Mouse (Mus musculus): ENCODE results near the gene Eif4a2. TPM values are rescaled to one million over a fixed set of nuclear protein-coding genes. Genes with fewer than 3 reads are reported as not detected.
A peak's percentile ranks its signal among the peaks of the same experiment; 100 is the strongest.

Eif4a2 gene
- polyA plus RNA-seq, 1 experiment from 2014 or later, result 352 TPM

GRCm38 (mm10) chr16:23102340-23103037, 4.8 kb upstream of the Eif4a2 start:
- H3K9me3 ChIP-seq (ENCODE audit: control insufficient read depth, low read length), result no peaks in the 10 kb centered on the region
- H3K4me2 ChIP-seq (replicated peaks), result peak overlapping the region; percentile 44
- ATAC-seq (ENCODE audit: low FRiP score), result no peak
- H3K36me3 ChIP-seq (replicated peaks; ENCODE audit: control insufficient read depth, insufficient read depth), result no peaks in the 10 kb centered on the region
- H3K4me1 ChIP-seq (replicated peaks; ENCODE audit: control insufficient read depth, insufficient read depth, low read length), result no peaks in the 10 kb centered on the region; the same call in none of the 2 replicates
- peak overlapping the region; percentile 28; the same call in 1 of the 2 replicates for H3K9ac ChIP-seq
- 16% methylated on average over 15 of the region's 15 CpGs for WGBS
- no peak overlapping the region for H3K27ac ChIP-seq
- peak overlapping the region; percentile 13 for H3K4me3 ChIP-seq (replicated peaks; ENCODE audit: low read length)
- no peak for DNase-seq (ENCODE audit: low spot score)
- peaks cover 22% of the 10 kb centered on the region for H3K27me3 ChIP-seq (ENCODE audit: control insufficient read depth, insufficient read depth, low read length)

DNA sequence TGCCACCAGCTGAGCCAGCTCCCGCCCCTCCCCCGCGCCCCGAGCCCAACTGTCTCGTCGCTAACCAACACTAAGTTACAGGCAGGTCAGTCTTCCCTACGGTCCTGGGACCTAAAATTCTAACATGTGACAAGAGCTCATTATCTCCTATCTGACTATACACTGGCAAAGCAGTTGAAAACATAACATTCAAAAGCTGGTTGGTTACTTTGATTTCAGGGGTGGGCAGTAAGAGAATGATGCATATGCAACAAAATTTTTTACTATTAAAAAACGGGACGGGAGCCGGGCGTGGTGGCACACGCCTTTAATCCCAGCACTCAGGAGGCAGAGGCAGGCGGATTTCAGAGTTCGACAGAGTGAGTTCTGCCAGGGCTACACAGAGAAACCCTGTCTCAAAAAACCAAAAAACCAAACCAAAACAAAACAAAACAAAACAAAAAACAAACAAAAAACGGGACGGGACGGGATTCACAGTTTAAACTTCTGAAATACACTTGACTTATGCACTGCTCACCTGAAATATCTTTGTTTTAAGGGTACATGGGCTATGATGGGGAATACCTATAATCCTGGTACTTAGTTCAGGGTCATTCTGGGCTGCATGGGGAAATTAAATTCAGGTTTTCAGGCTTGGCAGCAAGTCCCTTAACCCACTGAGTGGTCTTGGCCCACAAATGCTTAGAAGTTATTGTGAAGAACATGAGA, 4.1 kb upstream of the Eif4a2 start:
- peak overlapping the region; percentile 13; the same call in 1 of the 2 replicates for H3K4me3 ChIP-seq (replicated peaks; ENCODE audit: low read length)
- DNase-seq (ENCODE audit: low spot score) (no peak), ATAC-seq (ENCODE audit: low FRiP score) (no peak)
- H3K9ac ChIP-seq, result peak overlapping the region; percentile 28; the same call in 1 of the 2 replicates
- no peaks in the 10 kb centered on the region for H3K9me3 ChIP-seq (ENCODE audit: control insufficient read depth, low read length)
- H3K4me2 ChIP-seq (replicated peaks), result peak overlapping the region; percentile 44
- H3K27me3 ChIP-seq (ENCODE audit: control insufficient read depth, insufficient read depth, low read length), result peaks cover 22% of the 10 kb centered on the region
- H3K27ac ChIP-seq, result no peak overlapping the region
- 45% methylated on average over 17 of the region's 17 CpGs for WGBS
- no peaks in the 10 kb centered on the region for H3K36me3 ChIP-seq (replicated peaks; ENCODE audit: control insufficient read depth, insufficient read depth)
- H3K4me1 ChIP-seq (replicated peaks; ENCODE audit: control insufficient read depth, insufficient read depth, low read length), result no peaks in the 10 kb centered on the region; the same call in none of the 2 replicates

GRCm38 (mm10) chr16:23103841-23104240, 3.4 kb upstream of the Eif4a2 start:
- peaks cover under 1% of the 10 kb centered on the region for H3K4me1 ChIP-seq (replicated peaks; ENCODE audit: control insufficient read depth, insufficient read depth, low read length)
- WGBS, result 60% methylated on average over 2 of the region's 2 CpGs
- no peak overlapping the region for H3K4me2 ChIP-seq (replicated peaks)
- H3K4me3 ChIP-seq (replicated peaks; ENCODE audit: low read length), result no peak overlapping the region
- DNase-seq (ENCODE audit: low spot score), result no peak
- no peak for ATAC-seq (ENCODE audit: low FRiP score)
- no peak overlapping the region for H3K9ac ChIP-seq
- peaks cover 22% of the 10 kb centered on the region for H3K27me3 ChIP-seq (ENCODE audit: control insufficient read depth, insufficient read depth, low read length)
- H3K9me3 ChIP-seq (ENCODE audit: control insufficient read depth, low read length), result no peaks in the 10 kb centered on the region
- peaks cover 3% of the 10 kb centered on the region for H3K36me3 ChIP-seq (replicated peaks; ENCODE audit: control insufficient read depth, insufficient read depth)
- no peak overlapping the region for H3K27ac ChIP-seq

GRCm38 (mm10) chr16:23106121-23106520, 1.1 kb upstream of the Eif4a2 start:
- Histone ChIP-seq H3K27ac (no peak overlapping the region), H3K36me3 (replicated peaks; ENCODE audit: control insufficient read depth, insufficient read depth) (peaks cover 26% of the 10 kb centered on the region), H3K4me3 (replicated peaks; ENCODE audit: low read length) (no peak overlapping the region), H3K9me3 (ENCODE audit: control insufficient read depth, low read length) (no peaks in the 10 kb centered on the region), H3K4me2 (replicated peaks) (no peak overlapping the region), H3K4me1 (replicated peaks; ENCODE audit: control insufficient read depth, insufficient read depth, low read length) (peaks cover 16% of the 10 kb centered on the region), H3K27me3 (ENCODE audit: control insufficient read depth, insufficient read depth, low read length) (peaks cover 3% of the 10 kb centered on the region; the same call in 1 of the 2 replicates), H3K9ac (no peak overlapping the region)
- no peak for ATAC-seq (ENCODE audit: low FRiP score)
- WGBS, result 76% methylated on average over 7 of the region's 7 CpGs
- no peak for DNase-seq (ENCODE audit: low spot score)

GRCm38 (mm10) chr16:23107946-23108759, 909 bp downstream of the Eif4a2 start:
- Histone ChIP-seq H3K4me3 (replicated peaks; ENCODE audit: low read length) (peak overlapping the region; percentile 95), H3K4me2 (replicated peaks) (peak overlapping the region; percentile 99), H3K4me1 (replicated peaks; ENCODE audit: control insufficient read depth, insufficient read depth, low read length) (peaks cover 19% of the 10 kb centered on the region), H3K36me3 (replicated peaks; ENCODE audit: control insufficient read depth, insufficient read depth) (peaks cover 46% of the 10 kb centered on the region), H3K9ac (peak overlapping the region; percentile 100), H3K9me3 (ENCODE audit: control insufficient read depth, low read length) (no peaks in the 10 kb centered on the region), H3K27me3 (ENCODE audit: control insufficient read depth, insufficient read depth, low read length) (no peaks in the 10 kb centered on the region), H3K27ac (peak overlapping the region; percentile 98)
- DNase-seq (ENCODE audit: low spot score) (peak; percentile 80), ATAC-seq (ENCODE audit: low FRiP score) (peak; percentile 91)
- WGBS, result under 1% methylated on average over 52 of the region's 52 CpGs

- 0 out of 2 replicates have a peak overlapping the region, but pooled peaks have one; percentile 98 for H3K27ac ChIP-seq
- DNase-seq (ENCODE audit: low spot score) (no peak), ATAC-seq (ENCODE audit: low FRiP score) (no peak)
- WGBS, result 5% methylated on average over 5 of the region's 5 CpGs
- H3K4me1 ChIP-seq (replicated peaks; ENCODE audit: control insufficient read depth, insufficient read depth, low read length), result peaks cover 19% of the 10 kb centered on the region
- peak overlapping the region; percentile 95 for H3K4me3 ChIP-seq (replicated peaks; ENCODE audit: low read length)
- peak overlapping the region; percentile 100 for H3K9ac ChIP-seq
- peaks cover 52% of the 10 kb centered on the region for H3K36me3 ChIP-seq (replicated peaks; ENCODE audit: control insufficient read depth, insufficient read depth)
- H3K27me3 ChIP-seq (ENCODE audit: control insufficient read depth, insufficient read depth, low read length), result no peaks in the 10 kb centered on the region
- H3K9me3 ChIP-seq (ENCODE audit: control insufficient read depth, low read length), result no peaks in the 10 kb centered on the region
- H3K4me2 ChIP-seq (replicated peaks), result peak overlapping the region; percentile 99
Measured at GRCm38 (mm10) chr16:23108943-23109342, 1.7 kb downstream of the Eif4a2 start.

DNA sequence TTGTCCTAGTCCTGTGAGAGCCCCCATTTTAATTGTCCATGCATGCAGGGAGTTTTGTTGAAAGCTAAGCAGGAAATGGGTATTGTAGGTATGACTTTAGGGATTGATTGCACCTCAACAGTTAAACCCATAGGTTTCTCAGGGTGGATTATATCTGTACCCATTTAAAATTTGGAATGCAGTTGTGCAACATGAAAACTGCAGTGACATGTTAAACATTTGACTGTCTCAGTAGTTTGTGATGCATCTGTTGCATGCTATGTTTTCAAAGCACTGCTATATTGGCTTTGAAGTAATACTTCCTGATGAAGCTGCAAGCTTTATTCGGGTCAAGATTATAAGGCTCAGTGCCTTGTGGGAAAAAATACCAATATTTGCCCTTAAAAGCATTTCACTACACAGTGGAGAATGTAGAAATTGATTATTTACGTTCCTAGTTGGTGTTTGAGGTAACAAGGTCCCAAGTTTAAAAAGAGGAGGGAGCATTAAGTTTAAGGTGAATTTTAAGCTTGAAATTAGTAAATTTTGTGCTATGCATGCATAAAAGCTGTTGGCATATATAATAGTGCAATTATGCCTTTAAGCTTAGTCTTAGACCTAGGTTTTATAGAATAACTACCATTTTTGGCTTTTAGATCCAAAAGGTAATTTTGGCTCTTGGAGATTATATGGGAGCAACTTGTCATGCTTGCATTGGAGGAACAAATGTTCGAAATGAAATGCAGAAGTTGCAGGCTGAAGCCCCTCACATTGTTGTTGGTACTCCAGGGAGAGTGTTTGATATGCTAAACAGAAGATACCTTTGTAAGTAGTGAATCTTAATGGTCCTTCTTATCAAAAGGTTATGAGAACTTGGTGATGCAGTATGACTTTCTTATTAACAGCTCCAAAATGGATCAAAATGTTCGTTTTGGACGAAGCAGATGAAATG, 2.4 kb downstream of the Eif4a2 start:
- H3K4me2 ChIP-seq (replicated peaks), result peak overlapping the region; percentile 99
- 65% methylated on average over 5 of the region's 5 CpGs for WGBS
- peaks cover 19% of the 10 kb centered on the region for H3K4me1 ChIP-seq (replicated peaks; ENCODE audit: control insufficient read depth, insufficient read depth, low read length)
- H3K27me3 ChIP-seq (ENCODE audit: control insufficient read depth, insufficient read depth, low read length), result no peaks in the 10 kb centered on the region
- peaks cover 59% of the 10 kb centered on the region for H3K36me3 ChIP-seq (replicated peaks; ENCODE audit: control insufficient read depth, insufficient read depth)
- peak overlapping the region; percentile 100 for H3K9ac ChIP-seq
- ATAC-seq (ENCODE audit: low FRiP score), result no peak
- H3K27ac ChIP-seq, result no peak overlapping the region
- no peak for DNase-seq (ENCODE audit: low spot score)
- no peaks in the 10 kb centered on the region for H3K9me3 ChIP-seq (ENCODE audit: control insufficient read depth, low read length)
- peak overlapping the region; percentile 95 for H3K4me3 ChIP-seq (replicated peaks; ENCODE audit: low read length)

DNA sequence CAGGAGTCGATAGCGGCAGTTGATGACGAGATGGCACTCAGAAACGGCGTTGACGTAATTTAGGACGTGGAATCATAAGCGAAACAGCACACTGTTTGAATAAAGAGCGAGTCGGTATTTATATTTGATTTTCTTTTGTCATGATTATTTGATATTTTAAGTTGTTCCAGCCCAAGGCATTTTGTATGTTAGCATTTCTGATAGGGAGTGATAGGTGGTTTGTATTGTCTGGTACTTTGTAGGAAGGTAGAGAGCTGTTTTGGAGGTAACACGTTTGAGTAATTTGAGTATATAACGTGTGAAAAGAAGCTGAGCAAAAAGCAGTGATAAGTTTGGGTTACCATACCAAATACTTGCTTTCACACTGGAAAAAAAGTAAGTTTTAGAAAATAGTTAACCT, 5.1 kb downstream of the Eif4a2 start:
- Histone ChIP-seq H3K9me3 (ENCODE audit: control insufficient read depth, low read length) (no peaks in the 10 kb centered on the region), H3K27ac (no peak overlapping the region), H3K4me3 (replicated peaks; ENCODE audit: low read length) (no peak overlapping the region), H3K27me3 (ENCODE audit: control insufficient read depth, insufficient read depth, low read length) (no peaks in the 10 kb centered on the region), H3K36me3 (replicated peaks; ENCODE audit: control insufficient read depth, insufficient read depth) (peaks cover 84% of the 10 kb centered on the region), H3K9ac (no peak overlapping the region), H3K4me1 (replicated peaks; ENCODE audit: control insufficient read depth, insufficient read depth, low read length) (peaks cover 19% of the 10 kb centered on the region), H3K4me2 (replicated peaks) (no peak overlapping the region)
- ATAC-seq (ENCODE audit: low FRiP score) (no peak), DNase-seq (ENCODE audit: low spot score) (no peak)
- WGBS, result 87% methylated on average over 12 of the region's 12 CpGs
